Mouse (Mus musculus): ENCODE results near the gene 1700020N01Rik.
A peak's percentile ranks its signal among the peaks of the same experiment; 100 is the strongest.

The 1700020N01Rik gene

GRCm38 (mm10) chr10:21605011-21605571 lies 12.1 kb downstream of the 1700020N01Rik start:
- DNase-seq: no peak

DNA sequence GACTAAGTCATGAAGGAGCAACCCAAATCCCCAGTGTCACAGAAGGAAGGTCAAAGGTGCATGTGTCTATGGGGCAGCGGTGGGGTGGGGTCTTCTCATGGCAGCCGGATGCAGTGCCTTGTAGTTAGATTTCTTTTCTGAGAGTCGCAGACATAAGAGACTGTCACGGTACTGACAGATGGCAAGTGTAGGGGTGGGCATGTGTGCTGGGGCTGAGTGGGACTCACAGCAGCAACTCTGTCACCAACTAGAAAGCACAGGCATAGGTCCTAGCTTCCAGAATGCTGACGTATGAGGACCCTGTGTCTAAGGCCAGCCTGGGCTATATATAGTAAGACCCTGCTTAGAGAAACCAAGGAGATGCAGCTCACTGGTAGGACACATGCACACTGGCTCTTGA lies 12.7 kb downstream of the 1700020N01Rik start:
- DNase-seq: no peak

GRCm38 (mm10) chr10:21606931-21607330 lies 14.0 kb downstream of the 1700020N01Rik start:
- DNase-seq: no peak

- DNase-seq: no peak
These were observed 16.6 kb downstream of the 1700020N01Rik start for GRCm38 (mm10) chr10:21609583-21609982.

- no peak for DNase-seq
These were observed 20.3 kb downstream of the 1700020N01Rik start for GRCm38 (mm10) chr10:21613021-21613860.

- no peak for DNase-seq
These were observed 21.6 kb downstream of the 1700020N01Rik start for GRCm38 (mm10) chr10:21614520-21614919.

GRCm38 (mm10) chr10:21618745-21619508 lies 26.0 kb downstream of the 1700020N01Rik start:
- DNase-seq: no peak

DNA sequence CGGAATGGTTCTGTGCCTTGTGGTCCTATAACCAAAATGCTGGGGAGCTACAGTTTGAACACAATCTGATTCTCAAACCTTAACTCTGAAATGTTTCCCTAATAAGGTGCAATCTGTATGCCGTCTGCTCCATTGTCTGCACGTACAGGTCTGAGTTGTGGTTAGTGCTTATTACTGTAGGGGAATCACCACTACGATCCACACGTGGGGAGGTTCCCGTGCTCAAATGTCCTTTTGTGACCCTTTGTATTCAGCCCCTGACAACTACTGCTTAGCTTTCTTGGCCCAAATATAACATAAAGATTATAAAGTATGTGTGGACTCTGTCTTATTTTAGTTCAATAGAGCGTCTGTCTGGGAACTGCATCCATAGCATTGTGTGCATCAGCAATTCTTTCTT lies 29.1 kb downstream of the 1700020N01Rik start:
- no peak for DNase-seq

GRCm38 (mm10) chr10:21628555-21628954 lies 35.6 kb downstream of the 1700020N01Rik start:
- DNase-seq: peak; percentile 10

- DNase-seq: no peak
These were observed 36.2 kb downstream of the 1700020N01Rik start for GRCm38 (mm10) chr10:21629031-21629740.

GRCm38 (mm10) chr10:21631481-21631880 lies 38.5 kb downstream of the 1700020N01Rik start:
- no peak for DNase-seq

GRCm38 (mm10) chr10:21632687-21633086 lies 39.7 kb downstream of the 1700020N01Rik start:
- DNase-seq: no peak

DNA sequence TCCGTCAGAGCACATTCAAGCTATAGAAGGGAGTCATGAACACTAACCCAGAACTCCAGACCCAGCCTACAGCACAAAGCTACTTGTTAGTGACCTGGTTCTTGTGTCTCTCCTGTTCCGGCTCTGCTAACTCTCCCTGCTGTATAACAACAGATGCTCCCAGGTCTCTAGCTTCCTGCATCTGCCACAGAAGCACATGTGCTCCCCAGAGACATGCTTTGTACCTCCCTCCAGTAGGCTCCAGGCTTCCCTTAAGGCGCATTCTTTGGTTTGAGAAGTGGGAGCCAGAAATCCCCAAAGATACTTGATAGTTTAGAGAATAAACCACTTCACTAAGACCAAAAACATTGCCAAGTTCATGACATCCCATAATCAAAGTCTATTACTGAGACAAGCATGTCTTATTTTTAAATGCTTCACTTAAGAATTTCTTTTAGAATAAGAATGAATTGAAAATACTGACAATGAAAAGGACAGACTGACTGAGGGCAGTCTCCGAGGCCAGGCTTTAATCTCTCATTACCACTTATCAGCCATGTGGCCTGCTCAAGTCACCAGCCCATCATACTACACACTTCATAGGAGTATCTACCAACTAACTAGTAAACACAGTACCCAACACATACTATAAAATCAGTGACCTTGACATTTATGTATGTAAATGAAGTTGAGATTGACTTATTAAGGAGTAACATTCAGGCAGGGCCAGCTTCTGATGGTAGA lies 43.2 kb downstream of the 1700020N01Rik start:
- no peak for DNase-seq

- no peak for DNase-seq
These were observed 43.8 kb downstream of the 1700020N01Rik start for GRCm38 (mm10) chr10:21636711-21637081.

DNA sequence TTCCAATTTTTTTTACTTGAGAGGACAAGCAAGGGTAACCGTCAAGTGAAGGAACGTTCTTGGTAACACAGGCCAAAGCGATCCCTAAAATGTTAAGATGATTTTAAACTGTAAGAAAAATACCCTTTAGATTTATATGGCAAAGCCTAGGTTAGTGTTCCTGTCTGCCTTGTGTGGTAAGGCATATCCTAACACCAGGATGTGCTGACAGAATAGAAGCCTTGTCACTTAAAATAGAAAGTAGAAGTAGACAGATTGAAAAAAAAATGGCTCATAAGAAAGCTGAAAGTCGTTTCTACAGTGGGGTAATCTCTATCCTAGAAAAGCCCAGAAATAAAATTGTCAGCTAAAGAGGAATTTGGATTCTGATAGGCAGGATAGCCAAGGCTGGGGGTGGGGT lies 58.4 kb downstream of the 1700020N01Rik start:
- no peak for DNase-seq

- peak; percentile 19 for DNase-seq
These were observed 59.7 kb downstream of the 1700020N01Rik start for GRCm38 (mm10) chr10:21652426-21653345.

DNA sequence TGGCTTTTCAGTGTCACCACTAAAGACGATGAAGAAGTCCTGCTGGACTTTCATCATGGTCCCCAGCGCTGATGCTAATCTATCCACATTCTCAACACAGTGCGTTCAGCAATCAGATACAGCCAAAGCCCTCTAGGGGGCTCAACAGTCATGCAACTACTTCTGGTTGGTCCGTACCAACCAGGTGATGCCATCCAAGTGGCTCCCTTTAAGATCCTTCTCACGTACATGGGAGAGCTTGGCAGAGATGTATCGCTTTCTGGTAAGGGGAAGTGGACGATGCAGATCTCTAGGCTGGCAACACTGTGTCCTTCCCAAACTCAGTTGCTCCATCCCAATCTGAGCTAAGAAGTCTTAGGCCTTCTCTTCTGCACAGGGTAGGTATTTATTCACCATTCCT lies 60.5 kb downstream of the 1700020N01Rik start:
- DNase-seq: peak; percentile 11

- no peak for DNase-seq
These were observed 66.8 kb downstream of the 1700020N01Rik start for GRCm38 (mm10) chr10:21659576-21660246.

DNA sequence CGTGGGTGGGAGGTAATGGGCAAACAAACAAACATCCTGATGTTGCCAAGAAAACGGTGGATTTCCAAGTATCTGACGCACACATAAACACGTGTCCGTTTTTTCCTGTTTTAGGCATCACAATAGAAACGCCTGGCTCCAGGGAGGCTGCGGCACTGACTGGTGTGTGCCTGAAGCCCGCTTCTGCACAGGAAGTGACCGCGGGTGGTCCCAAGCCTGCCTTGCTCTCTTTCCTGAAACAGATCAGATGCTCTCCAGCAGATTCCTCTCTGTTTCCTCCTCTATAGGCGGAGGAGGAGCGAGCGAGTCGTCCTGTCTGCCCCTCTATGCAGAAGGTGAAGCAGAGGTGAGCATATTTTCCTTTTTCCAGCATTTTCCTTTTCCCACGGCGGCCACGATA lies 76.0 kb downstream of the 1700020N01Rik start:
- no peak for DNase-seq

- DNase-seq: no peak
These were observed 76.8 kb downstream of the 1700020N01Rik start for GRCm38 (mm10) chr10:21669750-21670161.

DNA sequence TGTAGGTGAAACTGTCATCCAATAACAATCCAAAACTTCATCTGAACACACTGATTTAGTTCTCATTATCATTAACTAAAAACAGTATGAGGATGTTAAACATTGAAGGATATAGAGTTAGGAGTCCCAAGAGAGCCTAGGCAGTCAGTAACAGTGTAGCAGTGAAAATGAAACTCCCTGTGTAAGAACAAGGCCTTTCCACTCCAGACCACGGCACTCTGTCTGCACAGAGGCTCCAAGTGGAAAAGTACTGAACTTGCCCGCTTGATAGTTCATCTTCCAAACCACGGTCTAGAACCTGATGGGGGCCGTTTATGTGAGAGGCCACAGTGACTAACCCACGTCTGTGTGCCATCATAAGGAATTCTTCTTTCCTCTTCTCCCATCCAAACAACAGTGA lies 77.2 kb downstream of the 1700020N01Rik start:
- no peak for DNase-seq

All from cerebellum, adult 9-11 months (tissue).